In the genomic region with DNA sequence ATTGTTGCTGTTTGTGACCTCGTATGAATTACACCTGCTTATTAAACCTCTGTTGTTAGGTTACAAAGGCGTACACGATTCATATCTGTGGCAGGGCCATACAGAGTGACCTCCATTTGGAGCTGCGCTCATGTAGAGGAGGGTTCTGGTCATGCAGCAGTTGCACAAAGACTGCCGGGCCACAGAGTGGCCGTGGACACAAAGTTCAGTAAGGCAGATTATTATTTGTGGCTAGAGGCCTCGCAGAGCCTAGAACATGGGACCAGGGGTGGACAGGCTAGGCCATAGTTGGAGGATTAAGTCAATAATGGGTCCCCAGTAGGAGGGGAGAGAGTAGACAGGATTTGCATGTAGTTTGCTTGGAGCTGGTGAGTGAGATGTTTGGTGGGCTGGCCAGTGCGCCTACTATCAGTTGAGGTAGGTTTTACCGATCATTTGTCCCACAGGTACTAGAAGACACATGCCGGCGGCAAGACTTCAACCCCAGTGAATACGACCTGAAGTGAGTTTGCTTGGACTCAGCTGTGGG, we compare ENCODE assay signal across 8 mouse cellular contexts. TPM values are rescaled to one million over a fixed set of nuclear protein-coding genes. Genes with fewer than 3 reads are reported as not detected.
DNase-seq lines count a peak whose midpoint lies in the region; ATAC-seq and TF ChIP-seq lines count a peak whose summit lies in the region.

No protein-coding gene starts in this region.

- 38% methylated on average over 12 of the region's 12 CpGs for WGBS in kidney, embryonic 15.5 days
- 39% methylated on average over 12 of the region's 12 CpGs for WGBS in hindbrain, embryonic 13.5 days
- 36% methylated on average over 12 of the region's 12 CpGs for WGBS in midbrain, embryonic 14.5 days

- TF ChIP-seq CTCF in bone marrow macrophage, adult 2 months (IDR thresholded peaks at IDR 0.05; ENCODE audit: low read depth, low read length), result no peak

- peaks cover 30% of the 10 kb centered on the region for H3K36me3 ChIP-seq in kidney, embryonic 15.5 days
- peaks cover 27% of the 10 kb centered on the region for H3K36me3 ChIP-seq in hindbrain, embryonic 13.5 days
- peaks cover 20% of the 10 kb centered on the region for H3K36me3 ChIP-seq in midbrain, embryonic 14.5 days (ENCODE audit: control insufficient read depth, insufficient read depth, low read length)

- H3K27ac ChIP-seq in kidney, embryonic 15.5 days, result peak overlapping the region; percentile 93
- H3K27ac ChIP-seq in bone marrow macrophage, adult 2 months (ENCODE audit: insufficient read depth, low read depth, low read length), result peak overlapping the region; percentile 81
- peak overlapping the region; percentile 90 for H3K27ac ChIP-seq in hindbrain, embryonic 13.5 days
- H3K27ac ChIP-seq in midbrain, embryonic 14.5 days (replicated peaks; ENCODE audit: low read depth, low read length), result peak overlapping the region; percentile 90

- peaks cover 20% of the 10 kb centered on the region for H3K4me1 ChIP-seq in kidney, embryonic 15.5 days
- H3K4me1 ChIP-seq in bone marrow macrophage, adult 2 months (ENCODE audit: control insufficient read depth, insufficient read depth, low read length), result peaks cover 20% of the 10 kb centered on the region
- H3K4me1 ChIP-seq in hindbrain, embryonic 13.5 days (replicated peaks), result peaks cover 26% of the 10 kb centered on the region
- peaks cover 17% of the 10 kb centered on the region for H3K4me1 ChIP-seq in midbrain, embryonic 14.5 days (ENCODE audit: control insufficient read depth, insufficient read depth, low read length)

- H3K4me2 ChIP-seq in kidney, embryonic 15.5 days, result peak overlapping the region; percentile 83
- peak overlapping the region; percentile 87 for H3K4me2 ChIP-seq in hindbrain, embryonic 13.5 days
- H3K4me2 ChIP-seq in midbrain, embryonic 14.5 days (ENCODE audit: low read length), result peak overlapping the region; percentile 78

- no peaks in the 10 kb centered on the region for H3K27me3 ChIP-seq in kidney, embryonic 15.5 days
- no peaks in the 10 kb centered on the region for H3K27me3 ChIP-seq in hindbrain, embryonic 13.5 days
- H3K27me3 ChIP-seq in midbrain, embryonic 14.5 days (ENCODE audit: control insufficient read depth, insufficient read depth, low read length), result no peaks in the 10 kb centered on the region

- ATAC-seq in kidney, embryonic 15.5 days (replicated peaks; ENCODE audit: low FRiP score), result peak; percentile 12
- 0 out of 2 replicates have a peak, but pooled peaks have one; percentile 4 for ATAC-seq in hindbrain, embryonic 13.5 days (ENCODE audit: low FRiP score)
- ATAC-seq in midbrain, embryonic 14.5 days (ENCODE audit: low FRiP score, low TSS enrichment), result peak; percentile 15; the same call in 1 of the 2 replicates

- peak overlapping the region; percentile 70 for H3K9ac ChIP-seq in kidney, embryonic 15.5 days
- peak overlapping the region; percentile 80 for H3K9ac ChIP-seq in hindbrain, embryonic 13.5 days
- peak overlapping the region; percentile 74 for H3K9ac ChIP-seq in midbrain, embryonic 14.5 days (replicated peaks; ENCODE audit: low read length)

- H3K9me3 ChIP-seq in kidney, embryonic 15.5 days (replicated peaks), result no peaks in the 10 kb centered on the region
- H3K9me3 ChIP-seq in hindbrain, embryonic 13.5 days, result no peaks in the 10 kb centered on the region
- no peaks in the 10 kb centered on the region for H3K9me3 ChIP-seq in midbrain, embryonic 14.5 days (ENCODE audit: control insufficient read depth, low read length)

- DNase-seq in kidney, postnatal 14 days, result no peak
- DNase-seq in midbrain, embryonic 14.5 days, result no peak
- no peak for DNase-seq in embryo, embryonic 10.5 days (ENCODE audit: low spot score)
- DNase-seq in urinary bladder, postnatal 14 days (ENCODE audit: low spot score), result no peak
- DNase-seq in right cerebral cortex, adult 2 months (ENCODE audit: low spot score in 2 of 2), result no peak

- H3K4me3 ChIP-seq in kidney, embryonic 15.5 days (replicated peaks), result peak overlapping the region; percentile 93
- peak overlapping the region; percentile 86 for H3K4me3 ChIP-seq in bone marrow macrophage, adult 2 months (ENCODE audit: insufficient read depth, low read length)
- peak overlapping the region; percentile 63 for H3K4me3 ChIP-seq in hindbrain, embryonic 13.5 days
- H3K4me3 ChIP-seq in midbrain, embryonic 14.5 days (replicated peaks; ENCODE audit: low read depth, low read length), result peak overlapping the region; percentile 70

- no peak for TF ChIP-seq POLR2A in bone marrow macrophage, adult 2 months (IDR thresholded peaks at IDR 0.05; ENCODE audit: borderline replicate concordance, low read depth, low read length)

RNA-seq across cellular contexts. Expression of gene Aspscr1, which starts 0.9 kb away (rescaled TPM):
- 127 and 144 TPM in 2 replicates for polyA plus RNA-seq in kidney, embryonic 15.5 days (2015; fragmentation: Nextera tagmentation; extraction: Ambion mirVana)
- 42.8 and 50.5 TPM in 2 replicates for polyA plus RNA-seq in bone marrow macrophage, adult 2 months (2012; ENCODE audit: insufficient read depth, insufficient read length, missing spikeins)
- 152 and 161 TPM in 2 replicates for polyA plus RNA-seq in hindbrain, embryonic 13.5 days (2015; fragmentation: Nextera tagmentation; extraction: Ambion mirVana)
- 136 and 141 TPM in 2 replicates for polyA plus RNA-seq in midbrain, embryonic 14.5 days (2014; fragmentation: Nextera tagmentation; extraction: Ambion mirVana)

RNA-seq across cellular contexts. Expression of gene Notum, which starts 12.7 kb away (rescaled TPM):
- polyA plus RNA-seq in kidney, embryonic 15.5 days (2015; fragmentation: Nextera tagmentation; extraction: Ambion mirVana), result 5.2 and 7.7 TPM in 2 replicates
- polyA plus RNA-seq in bone marrow macrophage, adult 2 months (2012; ENCODE audit: insufficient read depth, insufficient read length, missing spikeins), result not detected in 2 replicates
- 0.91 and 0.98 TPM in 2 replicates for polyA plus RNA-seq in hindbrain, embryonic 13.5 days (2015; fragmentation: Nextera tagmentation; extraction: Ambion mirVana)
- polyA plus RNA-seq in midbrain, embryonic 14.5 days (2014; fragmentation: Nextera tagmentation; extraction: Ambion mirVana), result 0.59 and 1.3 TPM in 2 replicates

RNA-seq across cellular contexts. Expression of gene Myadml2, which starts 25.7 kb away (rescaled TPM):
- polyA plus RNA-seq in kidney, embryonic 15.5 days (2015; fragmentation: Nextera tagmentation; extraction: Ambion mirVana), result 0.28 and 0.29 TPM in 2 replicates
- not detected in 2 replicates for polyA plus RNA-seq in bone marrow macrophage, adult 2 months (2012; ENCODE audit: insufficient read depth, insufficient read length, missing spikeins)
- 0.36 and 0.77 TPM in 2 replicates for polyA plus RNA-seq in hindbrain, embryonic 13.5 days (2015; fragmentation: Nextera tagmentation; extraction: Ambion mirVana)
- polyA plus RNA-seq in midbrain, embryonic 14.5 days (2014; fragmentation: Nextera tagmentation; extraction: Ambion mirVana), result 0.51 and 1.5 TPM in 2 replicates

RNA-seq across cellular contexts. Expression of gene Pycr1, which starts 30.1 kb away (rescaled TPM):
- 25.4 and 29.3 TPM in 2 replicates for polyA plus RNA-seq in kidney, embryonic 15.5 days (2015; fragmentation: Nextera tagmentation; extraction: Ambion mirVana)
- 0.61 and 0.78 TPM in 2 replicates for polyA plus RNA-seq in bone marrow macrophage, adult 2 months (2012; ENCODE audit: insufficient read depth, insufficient read length, missing spikeins)
- 22.9 and 23.3 TPM in 2 replicates for polyA plus RNA-seq in hindbrain, embryonic 13.5 days (2015; fragmentation: Nextera tagmentation; extraction: Ambion mirVana)
- 17.0 and 18.5 TPM in 2 replicates for polyA plus RNA-seq in midbrain, embryonic 14.5 days (2014; fragmentation: Nextera tagmentation; extraction: Ambion mirVana)

RNA-seq across cellular contexts. Expression of gene Cenpx, which starts 39.9 kb away (rescaled TPM):
- 164 and 176 TPM in 2 replicates for polyA plus RNA-seq in kidney, embryonic 15.5 days (2015; fragmentation: Nextera tagmentation; extraction: Ambion mirVana)
- 109 and 110 TPM in 2 replicates for polyA plus RNA-seq in bone marrow macrophage, adult 2 months (2012; ENCODE audit: insufficient read depth, insufficient read length, missing spikeins)
- polyA plus RNA-seq in hindbrain, embryonic 13.5 days (2015; fragmentation: Nextera tagmentation; extraction: Ambion mirVana), result 103 and 113 TPM in 2 replicates
- 99.1 and 105 TPM in 2 replicates for polyA plus RNA-seq in midbrain, embryonic 14.5 days (2014; fragmentation: Nextera tagmentation; extraction: Ambion mirVana)
